Mouse (Mus musculus): ENCODE data around the gene Grxcr1.

Gene Grxcr1

GRCm38 (mm10) chr5:68031744-68032143, at the start of gene Grxcr1:
Grxcr1 (plus strand) TSS chr5:68031835.
- no peak for DNase-seq (ENCODE audit: extremely low spot score, low read depth, low spot score)

GRCm38 (mm10) chr5:67981946-67982526, 49.6 kb upstream of the Grxcr1 start:
- DNase-seq (ENCODE audit: extremely low spot score, low read depth, low spot score) = no peak

GRCm38 (mm10) chr5:67990426-67990825, 41.2 kb upstream of the Grxcr1 start:
- DNase-seq (ENCODE audit: extremely low spot score, low read depth, low spot score) = no peak

- DNase-seq (ENCODE audit: extremely low spot score, low read depth, low spot score) = no peak
These were observed 29.0 kb upstream of the Grxcr1 start for GRCm38 (mm10) chr5:68002611-68003010.

- DNase-seq (ENCODE audit: extremely low spot score, low read depth, low spot score) = no peak
These were observed 27.7 kb upstream of the Grxcr1 start for GRCm38 (mm10) chr5:68003904-68004303.

- no peak for DNase-seq (ENCODE audit: extremely low spot score, low read depth, low spot score)
These were observed 27.2 kb upstream of the Grxcr1 start for GRCm38 (mm10) chr5:68004419-68004818.

GRCm38 (mm10) chr5:68007074-68007473, 24.6 kb upstream of the Grxcr1 start:
- no peak for DNase-seq (ENCODE audit: extremely low spot score, low read depth, low spot score)

- no peak for DNase-seq (ENCODE audit: extremely low spot score, low read depth, low spot score)
These were observed 20.1 kb upstream of the Grxcr1 start for GRCm38 (mm10) chr5:68011569-68011968.

- peak; percentile 46 for DNase-seq (ENCODE audit: extremely low spot score, low read depth, low spot score)
These were observed 19.0 kb upstream of the Grxcr1 start for GRCm38 (mm10) chr5:68012618-68013017.

GRCm38 (mm10) chr5:68020870-68021269, 10.8 kb upstream of the Grxcr1 start:
- DNase-seq (ENCODE audit: extremely low spot score, low read depth, low spot score) = no peak

GRCm38 (mm10) chr5:68026658-68027422, 4.8 kb upstream of the Grxcr1 start:
- DNase-seq (ENCODE audit: extremely low spot score, low read depth, low spot score) = no peak

GRCm38 (mm10) chr5:68027474-68027873, 4.2 kb upstream of the Grxcr1 start:
- no peak for DNase-seq (ENCODE audit: extremely low spot score, low read depth, low spot score)

GRCm38 (mm10) chr5:68033345-68033744, 1.7 kb downstream of the Grxcr1 start:
- DNase-seq (ENCODE audit: extremely low spot score, low read depth, low spot score) = no peak

- DNase-seq (ENCODE audit: extremely low spot score, low read depth, low spot score) = no peak
These were observed 7.4 kb downstream of the Grxcr1 start for GRCm38 (mm10) chr5:68039077-68039476.

GRCm38 (mm10) chr5:68043339-68043738, 11.7 kb downstream of the Grxcr1 start:
- no peak for DNase-seq (ENCODE audit: extremely low spot score, low read depth, low spot score)

GRCm38 (mm10) chr5:68048783-68049182, 17.1 kb downstream of the Grxcr1 start:
- DNase-seq (ENCODE audit: extremely low spot score, low read depth, low spot score) = no peak

GRCm38 (mm10) chr5:68049536-68049935, 17.9 kb downstream of the Grxcr1 start:
- no peak for DNase-seq (ENCODE audit: extremely low spot score, low read depth, low spot score)

- no peak for DNase-seq (ENCODE audit: extremely low spot score, low read depth, low spot score)
These were observed 19.5 kb downstream of the Grxcr1 start for GRCm38 (mm10) chr5:68051101-68051500.

GRCm38 (mm10) chr5:68057574-68057973, 25.9 kb downstream of the Grxcr1 start:
- DNase-seq (ENCODE audit: extremely low spot score, low read depth, low spot score) = no peak

- DNase-seq (ENCODE audit: extremely low spot score, low read depth, low spot score) = no peak
These were observed 37.1 kb downstream of the Grxcr1 start for GRCm38 (mm10) chr5:68068694-68069093.

- no peak for DNase-seq (ENCODE audit: extremely low spot score, low read depth, low spot score)
These were observed 38.7 kb downstream of the Grxcr1 start for GRCm38 (mm10) chr5:68070308-68070707.

- DNase-seq (ENCODE audit: extremely low spot score, low read depth, low spot score) = no peak
These were observed 40.2 kb downstream of the Grxcr1 start for GRCm38 (mm10) chr5:68071857-68072256.
